Mouse (Mus musculus): ENCODE measurements around the gene Serinc3.

DNA sequence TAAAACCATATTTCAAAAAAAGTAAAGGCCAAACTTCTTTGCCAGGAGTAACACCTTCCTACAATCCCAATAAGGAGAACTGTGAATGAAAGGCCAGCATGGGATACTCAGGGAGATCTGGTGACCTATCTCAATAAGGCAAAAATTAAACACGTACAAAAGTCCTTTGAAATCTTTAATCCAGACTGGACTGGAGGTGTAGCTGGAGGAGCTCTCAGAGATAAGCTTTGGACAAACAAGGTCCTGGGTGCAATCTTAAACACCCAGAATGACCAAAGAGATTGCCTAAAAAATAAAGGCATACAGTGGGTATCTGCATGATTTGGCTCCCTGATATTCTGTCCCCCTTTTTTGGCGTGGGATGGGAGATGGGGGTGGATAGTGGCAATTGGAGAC, 1.4 kb downstream of the Serinc3 start:
- TF ChIP-seq POLR2A (IDR thresholded peaks at IDR 0.05; ENCODE audit: borderline replicate concordance, extremely low read depth, insufficient read depth, insufficient read length, poor library complexity, severe bottlenecking) (no peak), CTCF (IDR thresholded peaks at IDR 0.05; ENCODE audit: borderline replicate concordance, extremely low read depth, insufficient read depth, insufficient read length) (no peak)

All from brain, embryonic 14.5 days (tissue).